In genomic region chr6:77724952-77725299, GRCm38 (mm10) we compare ENCODE assay signal across 11 mouse cellular contexts.
"Had no signal": no experiment of that assay in that cellular context is flagged by ENCODE, and none has a peak within 500 bp of the region (broad histone marks: within the 10 kb centered on the region; RNA-seq: fewer than 3 reads in every experiment).

No protein-coding gene starts in this region.

- H3K9me3 ChIP-seq: limb, embryonic 15.5 days; liver, embryonic 12.5 days; lung, embryonic 15.5 days; midbrain, embryonic 10.5 days; neural tube, embryonic 12.5 days had no signal

- H3K4me2 ChIP-seq: limb, embryonic 15.5 days; liver, embryonic 12.5 days; lung, embryonic 15.5 days; neural tube, embryonic 12.5 days had no signal

- ATAC-seq: liver, embryonic 12.5 days had no signal

- H3K27ac ChIP-seq: limb, embryonic 15.5 days; liver, embryonic 12.5 days; midbrain, embryonic 10.5 days; neural tube, embryonic 12.5 days had no signal

- H3K9ac ChIP-seq: limb, embryonic 15.5 days; liver, embryonic 12.5 days; lung, embryonic 15.5 days; neural tube, embryonic 12.5 days had no signal

- H3K27me3 ChIP-seq: limb, embryonic 15.5 days; liver, embryonic 12.5 days; lung, embryonic 15.5 days; neural tube, embryonic 12.5 days had no signal

- H3K36me3 ChIP-seq: limb, embryonic 15.5 days; liver, embryonic 12.5 days; lung, embryonic 15.5 days; midbrain, embryonic 10.5 days; neural tube, embryonic 12.5 days had no signal

- H3K4me1 ChIP-seq: limb, embryonic 15.5 days; liver, embryonic 12.5 days; lung, embryonic 15.5 days; midbrain, embryonic 10.5 days; neural tube, embryonic 12.5 days had no signal

- DNase-seq: kidney, adult 9 months; lung, postnatal 36 days; retina, postnatal 1 day; spleen, adult 18-20 months; thymus, adult 2 months; thymus, postnatal 25 days had no signal

- H3K4me3 ChIP-seq: limb, embryonic 15.5 days; liver, embryonic 12.5 days; lung, embryonic 15.5 days; midbrain, embryonic 10.5 days; neural tube, embryonic 12.5 days had no signal
